Mouse (Mus musculus): ENCODE measurements around the gene Fhad1. TPM values are rescaled to one million over a fixed set of nuclear protein-coding genes. Genes with fewer than 3 reads are reported as not detected.
A peak's percentile ranks its signal among the peaks of the same experiment; 100 is the strongest.

Fhad1 gene
- total RNA-seq, 1 experiment from 2014 or later = 0.74 TPM

GRCm38 (mm10) chr4:141861591-141862295, 153.1 kb downstream of the Fhad1 start:
- no peak for DNase-seq

GRCm38 (mm10) chr4:141860246-141860841, 154.5 kb downstream of the Fhad1 start:
- no peak for DNase-seq

DNA sequence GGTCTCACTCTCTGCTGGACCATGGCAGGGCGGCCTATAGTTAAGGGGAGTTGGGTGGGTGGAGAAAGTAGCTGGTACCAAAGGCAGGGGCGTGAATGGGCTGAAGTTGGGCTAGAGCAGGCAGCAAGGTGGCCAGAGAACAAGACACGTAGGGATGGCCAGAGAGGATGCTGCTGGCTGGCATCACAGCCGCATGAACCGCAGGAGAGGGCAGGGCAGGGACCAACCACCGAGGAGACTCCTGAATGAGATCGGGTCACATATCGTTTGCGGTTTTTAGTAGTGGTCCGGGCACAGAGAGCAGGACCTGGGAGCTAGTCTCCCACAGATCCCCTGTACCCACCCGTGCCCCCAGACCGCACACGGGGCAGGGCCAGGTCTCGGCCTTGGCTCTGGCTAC, 155.5 kb downstream of the Fhad1 start:
- DNase-seq = no peak

DNA sequence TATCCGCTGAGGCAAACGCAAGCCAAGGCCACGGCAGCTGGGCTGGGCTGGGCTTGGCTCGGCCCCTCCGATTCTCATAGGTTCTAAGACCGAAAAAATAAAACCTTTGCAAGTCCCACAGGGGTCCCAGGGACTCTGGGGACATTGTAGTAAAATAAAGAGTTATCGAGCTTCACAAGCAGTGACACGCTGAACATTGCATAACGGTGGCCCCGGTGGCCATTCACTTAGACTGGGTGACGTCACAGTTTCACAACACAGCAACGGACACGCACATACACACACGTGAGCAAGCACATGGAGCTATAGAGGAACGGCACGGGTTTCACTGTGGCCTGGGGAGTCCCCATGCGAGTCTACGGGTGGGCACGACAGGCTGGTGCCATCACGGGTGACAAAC, 156.4 kb downstream of the Fhad1 start:
- peak; percentile 39 for DNase-seq

GRCm38 (mm10) chr4:141857422-141857930, 157.4 kb downstream of the Fhad1 start:
- DNase-seq = peak; percentile 86

DNA sequence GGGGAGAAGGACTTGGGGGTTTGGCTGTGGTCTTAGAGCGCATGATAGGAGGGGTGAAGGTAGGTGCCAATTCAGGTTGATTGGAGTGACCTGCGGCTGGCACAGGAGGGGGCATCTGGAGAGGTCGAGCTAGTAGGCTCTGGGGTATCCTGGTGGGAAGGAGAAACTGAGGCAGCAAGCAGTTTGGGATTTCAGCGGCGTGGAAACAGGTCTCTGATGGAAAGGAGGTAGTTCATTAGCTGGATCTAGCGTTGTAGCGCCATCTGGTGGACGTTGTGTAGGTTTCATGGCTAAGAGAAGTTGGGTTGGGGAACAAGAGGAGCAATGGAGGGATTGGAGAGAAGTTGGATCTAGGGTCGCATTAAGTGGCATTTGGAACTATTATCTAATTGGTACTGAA, 161.4 kb downstream of the Fhad1 start:
- DNase-seq = peak; percentile 74

DNA sequence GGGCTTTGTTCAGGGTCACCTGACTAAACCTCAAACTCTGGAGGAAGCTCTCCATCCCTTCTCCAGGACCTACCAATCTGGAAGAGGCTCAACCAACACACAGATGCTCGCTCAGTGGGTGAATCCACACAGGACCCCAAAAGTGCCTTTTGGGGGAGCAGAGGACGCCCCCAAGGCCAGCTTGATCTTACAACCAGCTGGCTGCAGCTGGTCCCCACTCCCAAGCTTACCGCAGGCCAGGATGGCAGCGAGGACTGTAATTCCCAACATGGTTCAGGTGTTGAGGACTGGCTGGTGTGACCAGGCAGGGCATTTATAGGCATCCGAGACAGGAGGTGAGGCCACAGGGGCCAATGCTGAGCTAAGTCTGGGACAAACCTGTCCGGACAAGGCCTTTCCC, 168.9 kb downstream of the Fhad1 start, which contains the start of gene Ctrc:
Gene Ctrc, minus strand, starts transcription at position 361 of the 400 bp plus-strand sequence.
- DNase-seq = no peak

Other genes starting within 250 kb of the Fhad1 start
- gene Dnajc16, start 224.2 kb downstream of the Fhad1 start, total RNA-seq (2021) = 16.6 and 20.7 TPM in 2 replicates
- gene Casp9, start 221.5 kb downstream of the Fhad1 start, total RNA-seq (2021) = 15.3 and 17.1 TPM in 2 replicates
- 0.56 TPM in 1 of 2 replicates, not detected in the other for gene Cela2a, start 188.9 kb downstream of the Fhad1 start, total RNA-seq (2021)
- not detected in 2 replicates for gene Ctrc, start 168.7 kb downstream of the Fhad1 start, total RNA-seq (2021)
- gene Efhd2, start 140.2 kb downstream of the Fhad1 start, total RNA-seq (2021) = 21.4 and 28.2 TPM in 2 replicates
- 4.9 and 7.6 TPM in 2 replicates for gene Tmem51, start 69.2 kb upstream of the Fhad1 start, total RNA-seq (2021)
- 18.2 and 23.8 TPM in 2 replicates for gene Kazn, start 224.3 kb upstream of the Fhad1 start, total RNA-seq (2021)